Mouse (Mus musculus) adrenal gland, adult 18-20 months (tissue): ENCODE measurements at regions not wholly inside any gene's neighbourhood (a gene's known extent, or its start where the extent isn't known, plus 50 kb on each side); places are given as distances from the start of the nearest gene placed in this dataset.

Source experiments
- DNase-seq, 2 experiments: peaks; one replicate each; pipeline ENCODE4 v3.0.0; 2021 to 2022; ENCODE audit warnings: low spot score in 2 of 2

DNA sequence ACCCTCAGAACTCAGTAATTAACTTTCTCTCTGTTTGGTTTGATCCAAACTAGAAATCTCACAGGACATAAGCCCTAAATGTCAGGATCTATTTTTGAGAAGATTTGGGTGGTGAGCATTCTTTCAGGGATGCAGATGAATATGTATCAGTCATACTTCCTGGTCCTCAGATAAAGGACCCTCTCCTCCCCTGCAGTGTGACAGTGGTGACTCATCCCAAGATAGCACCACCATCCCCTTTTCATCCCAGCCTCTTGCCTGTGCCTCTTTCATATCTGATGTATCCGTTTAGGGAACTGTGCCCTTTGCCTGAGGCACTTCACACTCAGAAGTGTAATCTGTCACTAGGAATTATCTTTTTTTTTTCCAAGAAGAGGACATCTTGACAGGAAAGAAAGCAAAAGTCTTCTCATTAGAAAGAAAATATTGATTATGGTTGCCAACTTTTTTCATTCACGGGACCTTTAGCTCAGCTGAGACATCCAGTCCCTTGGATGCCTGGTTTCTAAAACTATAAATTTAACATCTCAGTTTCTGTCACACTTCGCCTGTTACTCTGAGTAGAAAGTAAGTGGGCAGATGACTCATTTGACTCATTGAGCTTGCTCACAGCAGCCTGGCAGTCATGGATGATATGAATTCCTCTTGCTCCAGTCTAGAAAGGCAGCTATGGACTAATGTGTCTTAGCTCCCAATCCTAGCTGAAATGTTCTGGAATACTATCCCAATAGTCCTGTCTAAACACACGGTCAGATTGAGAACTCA, 284.1 kb upstream of the Mctp2 start:
- DNase-seq = no peak

DNA sequence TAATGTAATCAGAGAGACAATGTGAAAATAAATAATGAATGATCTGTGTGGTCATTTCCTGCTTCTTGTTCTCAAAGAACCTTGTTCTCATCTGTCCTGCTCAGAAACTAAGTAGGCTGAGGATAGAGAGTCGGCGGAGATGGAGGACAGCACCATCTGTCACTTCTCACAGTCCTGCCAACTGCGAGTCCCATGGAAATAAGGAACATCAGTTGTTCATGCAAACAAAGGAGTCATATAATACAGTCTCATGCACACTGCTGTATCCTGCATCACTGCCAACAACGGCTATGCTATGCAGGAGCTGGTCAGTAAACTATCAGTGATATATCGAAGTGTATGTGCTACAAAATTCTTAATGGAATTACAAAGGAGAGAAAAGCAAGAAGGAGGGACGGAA, 285.7 kb upstream of the Mctp2 start:
- no peak for DNase-seq

DNA sequence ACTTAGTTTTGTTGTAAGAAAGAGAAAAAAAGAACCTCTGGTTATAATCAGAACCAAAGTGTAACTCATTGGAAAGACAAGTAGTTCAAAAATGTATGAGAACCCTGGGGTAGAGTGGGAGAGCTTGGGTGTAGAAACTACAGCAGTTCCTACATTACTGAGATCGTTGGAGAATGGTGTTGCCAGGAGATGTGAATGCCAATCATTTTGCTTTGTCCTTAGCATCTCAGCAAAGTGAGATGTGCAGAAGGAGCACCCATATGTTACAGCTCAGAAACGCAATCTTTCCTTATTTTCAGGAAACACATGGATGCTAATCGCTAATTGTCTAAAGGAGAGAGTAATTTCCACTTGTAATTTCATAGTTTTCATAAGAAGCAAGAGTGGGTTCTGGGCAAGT, 286.2 kb upstream of the Mctp2 start:
- DNase-seq = no peak

DNA sequence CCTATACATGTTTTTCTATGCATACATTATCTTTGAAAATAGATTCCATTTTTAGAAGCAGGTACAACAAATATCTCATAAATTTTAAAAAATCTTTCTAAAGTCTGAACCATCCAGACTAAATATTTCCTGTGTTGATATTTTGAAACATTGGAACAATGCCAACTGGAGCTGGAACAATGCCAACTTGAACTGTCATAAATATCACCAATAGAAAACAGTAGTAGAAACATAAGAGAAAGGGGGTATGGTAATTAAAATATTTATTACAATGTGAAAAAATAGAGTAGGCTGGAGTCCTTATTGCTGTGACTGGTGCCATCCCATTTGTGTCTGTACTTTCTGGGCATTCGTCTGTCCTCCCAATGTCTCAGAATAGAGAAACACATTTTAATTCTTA, 286.9 kb upstream of the Mctp2 start:
- no peak for DNase-seq

DNA sequence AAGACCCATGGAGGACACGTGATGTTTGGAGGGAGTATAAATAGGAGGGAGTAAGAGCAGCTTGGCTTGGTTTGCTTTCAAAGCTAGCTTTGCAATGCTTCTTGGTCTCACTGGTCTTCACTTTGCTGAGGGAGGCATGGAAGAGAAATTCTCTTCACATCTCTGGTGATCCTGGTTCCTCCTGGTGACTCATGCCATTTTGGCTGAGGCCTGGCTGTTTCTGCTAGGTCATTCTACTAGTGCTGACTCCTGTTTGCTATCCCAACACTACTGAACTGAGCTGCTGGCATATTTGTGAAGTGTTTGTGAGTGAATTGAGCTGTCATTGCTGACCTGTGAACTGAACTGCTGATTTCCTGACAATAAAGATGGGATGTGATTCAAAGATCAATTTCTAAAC, 288.3 kb upstream of the Mctp2 start:
- DNase-seq = no peak

DNA sequence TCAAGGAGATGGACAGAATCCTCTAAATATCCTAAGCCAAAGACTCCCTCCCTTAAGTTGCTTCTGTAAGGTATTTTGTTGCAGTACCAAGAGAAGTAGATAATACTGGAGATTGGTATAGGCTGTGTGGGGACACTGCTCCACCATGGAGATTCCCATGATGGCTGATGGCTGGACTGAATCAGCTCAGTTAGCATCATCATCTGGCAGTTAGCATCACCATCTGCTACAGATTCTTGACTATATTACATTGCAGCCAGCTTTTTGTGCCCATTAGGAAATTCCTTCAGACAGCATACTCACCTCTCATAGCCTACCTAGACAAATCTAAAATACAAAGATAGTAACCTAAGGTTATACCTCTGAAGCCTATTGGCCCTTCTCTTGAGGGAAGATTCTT, 290.6 kb upstream of the Mctp2 start:
- no peak for DNase-seq

DNA sequence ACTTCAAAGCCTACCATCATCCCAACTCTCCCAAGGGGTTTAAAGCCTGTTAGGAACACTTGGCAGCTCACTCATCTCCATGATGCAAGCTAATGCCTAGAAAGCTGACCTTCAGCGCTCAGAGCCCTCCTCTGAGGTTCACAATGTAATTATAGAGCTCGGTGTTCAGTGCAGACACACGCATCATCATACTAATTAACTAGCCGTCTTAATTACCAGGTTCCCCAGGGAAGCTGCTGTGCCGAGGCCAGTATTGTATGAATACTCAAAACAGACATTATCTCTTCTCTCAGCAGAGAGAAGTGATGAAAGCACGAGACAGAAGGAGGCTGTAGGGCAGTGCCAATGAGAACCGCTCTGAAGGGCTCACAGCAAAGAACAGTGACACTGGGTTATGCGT, 295.5 kb upstream of the Mctp2 start:
- no peak for DNase-seq

DNA sequence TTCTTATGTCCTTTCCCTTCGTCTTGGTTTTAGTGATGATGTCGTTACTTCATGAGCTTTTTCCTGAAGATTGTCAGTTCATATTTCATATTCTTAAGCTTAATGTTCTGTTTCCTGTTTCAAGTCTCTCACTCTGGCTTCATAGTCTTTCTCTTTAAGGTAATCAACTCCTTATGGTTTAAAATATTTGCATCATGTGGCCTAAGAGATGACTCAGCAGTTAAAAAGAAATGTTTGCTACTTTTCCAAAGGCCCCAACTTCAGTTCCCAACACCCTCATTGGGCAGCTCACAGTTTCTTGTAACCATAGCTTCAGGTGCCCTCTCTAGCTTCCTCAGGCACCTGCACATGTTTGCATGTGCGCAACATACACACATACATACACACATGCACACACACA, 303.4 kb upstream of the Mctp2 start:
- no peak for DNase-seq

DNA sequence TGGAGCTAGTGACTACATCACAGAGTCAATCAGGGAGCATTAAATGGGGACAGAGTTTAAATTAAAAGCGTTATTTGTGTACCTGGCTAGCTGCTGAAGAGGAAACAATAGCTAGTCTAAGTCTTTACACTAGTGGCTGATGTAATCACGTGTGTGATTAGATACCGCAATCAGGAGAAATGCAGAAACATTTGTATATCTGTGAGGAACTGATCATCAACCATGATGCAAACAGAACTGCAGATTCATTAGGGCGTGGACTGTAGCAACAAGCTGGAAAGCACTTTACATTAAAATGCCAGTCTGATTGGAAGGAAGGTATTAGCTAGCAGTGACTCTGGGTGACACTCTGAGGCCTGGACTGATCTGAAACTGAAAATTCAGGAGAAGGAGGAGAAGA, 308.8 kb upstream of the Mctp2 start:
- DNase-seq = no peak

DNA sequence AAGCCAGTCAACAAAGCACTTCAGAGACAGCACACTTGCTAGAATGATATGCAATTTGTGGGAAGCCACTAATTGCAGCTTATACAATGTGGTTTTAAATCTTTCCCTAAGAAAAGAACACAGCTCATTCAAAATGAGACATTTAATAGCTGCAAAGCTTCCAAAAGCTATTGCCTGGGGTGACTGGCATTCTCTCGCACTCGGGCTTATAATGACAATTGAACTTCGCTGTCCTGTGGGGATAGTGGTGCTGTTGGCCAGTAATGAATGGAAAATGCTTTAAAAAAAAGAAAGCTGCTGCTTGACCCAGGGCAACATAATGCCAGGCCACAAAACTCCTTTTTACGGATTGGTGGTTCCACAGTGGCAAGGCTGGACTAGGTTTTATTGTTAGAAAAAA, 321.0 kb upstream of the Mctp2 start:
- no peak for DNase-seq

DNA sequence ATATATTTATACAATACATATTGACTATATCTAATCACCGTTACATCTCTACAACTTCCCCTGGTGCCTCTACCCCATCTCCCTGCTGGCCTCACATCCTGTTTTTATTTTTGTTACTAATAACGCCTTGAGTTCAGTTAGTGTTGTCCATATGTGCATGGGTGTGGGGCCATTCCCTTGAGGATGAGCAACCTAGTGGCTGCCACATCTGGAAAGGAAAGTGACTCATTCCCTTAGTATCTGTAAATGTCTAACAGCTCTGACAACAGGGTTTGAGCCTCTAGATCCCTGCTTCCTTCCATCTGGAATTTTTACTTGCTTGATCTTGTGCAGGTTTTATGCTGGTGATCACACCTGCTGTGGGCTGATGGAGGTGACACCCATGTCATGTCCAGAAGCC, 333.2 kb upstream of the Mctp2 start:
- no peak for DNase-seq

DNA sequence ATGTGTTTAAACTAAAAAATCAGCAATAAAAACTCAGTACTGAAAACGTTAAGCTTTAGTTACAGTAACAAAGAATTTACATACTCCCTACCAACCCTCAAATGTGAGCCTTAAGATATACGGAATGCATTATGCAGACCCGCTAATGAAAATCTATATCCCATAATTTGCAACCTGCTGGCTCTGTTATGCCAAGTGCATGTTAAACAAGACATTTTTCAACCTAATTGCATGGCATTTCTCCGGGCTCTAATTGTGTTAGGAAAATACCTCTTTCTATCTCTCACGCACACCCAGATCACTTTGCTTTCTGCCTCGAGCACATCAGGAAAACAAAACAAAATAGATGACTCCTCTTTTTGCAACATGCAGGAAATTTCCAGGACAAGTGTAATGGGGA, 368.6 kb upstream of the Mctp2 start:
- DNase-seq = no peak

DNA sequence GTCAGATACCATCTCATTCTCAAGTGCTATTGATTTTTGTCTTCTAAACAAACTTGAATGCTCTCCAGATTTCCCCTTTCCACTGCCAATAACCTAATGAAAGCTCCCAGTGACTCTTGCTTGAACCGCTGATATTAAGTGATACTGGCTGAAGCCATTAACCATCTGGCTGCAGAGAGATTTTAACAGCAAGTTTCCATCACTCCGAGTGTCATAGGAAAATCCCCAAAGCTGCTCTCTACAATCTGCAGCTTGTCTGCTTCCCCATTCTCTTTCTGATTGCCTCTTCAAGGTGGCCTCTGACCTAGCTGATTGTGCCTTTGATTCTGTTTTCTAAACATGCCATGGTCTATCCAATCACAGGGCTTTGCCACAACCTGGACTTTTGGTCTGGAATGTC, 379.4 kb upstream of the Mctp2 start:
- DNase-seq = no peak

DNA sequence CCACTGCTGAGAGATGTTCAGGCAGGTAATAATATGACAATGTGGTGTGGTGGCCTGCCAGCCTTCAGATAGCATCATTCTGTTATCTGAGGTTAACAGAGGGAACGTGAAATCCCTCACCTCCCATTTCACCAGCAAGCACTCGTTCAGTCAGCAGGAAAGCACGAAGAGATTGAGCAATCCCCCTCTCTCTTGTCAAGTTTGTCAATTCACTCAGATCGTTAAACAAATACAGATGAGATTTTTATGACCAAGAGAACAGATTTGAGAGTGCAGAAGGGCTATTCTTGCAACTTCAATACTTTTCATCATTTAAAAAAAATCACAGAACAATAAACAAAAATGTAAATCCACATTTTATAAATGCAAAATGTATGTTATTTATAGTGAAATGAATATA, 380.9 kb upstream of the Mctp2 start:
- no peak for DNase-seq

DNA sequence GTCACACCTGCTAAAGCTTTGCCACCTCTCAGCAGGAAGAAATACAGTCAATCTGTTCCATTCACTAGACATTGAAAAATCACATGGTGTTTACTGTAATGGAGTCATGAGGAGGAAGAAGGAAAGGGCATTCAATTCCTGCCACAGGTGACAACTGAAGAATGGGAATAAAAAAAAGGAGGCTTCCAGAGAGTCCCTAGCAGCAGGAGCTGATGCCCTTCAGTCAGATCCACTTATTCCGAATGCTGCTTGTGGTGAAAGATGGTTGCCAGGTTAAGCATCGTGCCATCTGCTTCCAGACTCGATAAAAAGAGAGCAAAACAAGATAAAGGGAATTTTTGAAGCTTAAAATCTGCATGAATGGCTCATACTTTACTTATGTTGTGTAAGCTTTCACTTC, 385.0 kb upstream of the Mctp2 start:
- no peak for DNase-seq

DNA sequence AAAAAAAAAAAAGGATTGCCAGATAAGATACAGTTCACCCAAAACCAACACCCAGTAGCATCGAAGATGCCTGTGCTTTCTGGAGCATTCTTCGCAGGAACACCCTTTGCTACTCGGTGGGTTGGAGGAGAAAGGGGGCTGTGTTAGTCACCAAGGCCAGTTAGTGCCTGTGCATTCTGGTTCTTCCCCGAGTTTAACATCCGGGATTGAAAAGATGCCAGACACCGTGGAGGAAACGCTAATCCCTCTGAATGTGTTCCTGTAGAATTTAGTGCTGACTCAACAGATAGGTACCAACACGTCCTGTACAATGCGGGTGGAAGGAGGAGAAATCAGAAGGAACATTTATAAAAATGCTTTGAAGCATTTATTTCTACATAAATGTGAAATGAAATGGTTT, 385.5 kb upstream of the Mctp2 start:
- no peak for DNase-seq

DNA sequence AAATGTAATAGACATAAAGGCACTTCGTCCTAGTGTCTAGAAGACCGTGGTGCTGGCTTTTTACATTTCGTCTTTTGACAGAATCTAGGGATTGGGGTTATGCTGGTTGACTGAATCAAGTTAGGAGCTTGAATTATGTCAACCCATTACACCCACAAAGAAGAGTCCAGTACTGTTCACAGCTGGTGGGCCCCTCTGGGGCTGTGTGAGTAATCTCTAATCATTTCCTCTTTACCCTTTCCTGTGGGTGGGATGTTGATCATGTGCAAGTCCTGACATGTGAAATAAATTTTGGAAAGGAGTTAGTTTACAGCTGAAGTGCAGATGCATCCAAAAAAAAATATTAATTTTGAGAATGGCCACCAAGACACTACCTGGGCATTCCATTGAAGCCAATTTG, 390.3 kb upstream of the Mctp2 start:
- DNase-seq = no peak

DNA sequence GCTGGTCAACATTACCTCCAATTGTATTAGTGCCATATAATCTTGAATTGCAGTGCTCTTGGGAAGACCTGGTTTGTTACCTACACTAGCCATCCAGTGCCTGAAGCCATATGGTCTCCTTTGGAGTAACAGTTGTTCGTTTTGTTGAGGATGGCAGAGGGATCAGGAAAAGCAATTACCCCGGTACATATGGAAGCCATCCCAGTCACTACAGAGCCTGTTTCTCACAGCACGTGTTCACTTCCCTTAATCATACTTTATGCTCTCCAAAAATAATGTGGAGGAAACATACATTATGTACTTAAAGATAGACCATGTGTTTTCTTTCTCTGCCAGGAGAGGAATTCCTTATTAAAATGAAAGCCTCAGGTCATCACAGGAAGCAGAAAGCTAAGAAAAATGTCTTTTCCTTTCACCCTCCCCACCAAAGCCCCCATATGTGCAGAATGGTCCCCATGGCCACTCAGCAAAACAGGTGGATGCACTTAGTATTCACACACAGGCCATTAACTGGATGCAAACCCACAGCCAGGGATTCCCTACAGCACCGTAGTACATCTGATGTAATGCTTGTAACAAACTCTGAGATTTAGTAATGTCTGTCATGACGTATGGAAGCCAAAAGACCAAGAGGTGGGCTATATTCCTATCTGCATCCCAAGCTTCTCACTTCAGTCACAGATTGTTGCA, 397.4 kb upstream of the Mctp2 start:
- DNase-seq = no peak

DNA sequence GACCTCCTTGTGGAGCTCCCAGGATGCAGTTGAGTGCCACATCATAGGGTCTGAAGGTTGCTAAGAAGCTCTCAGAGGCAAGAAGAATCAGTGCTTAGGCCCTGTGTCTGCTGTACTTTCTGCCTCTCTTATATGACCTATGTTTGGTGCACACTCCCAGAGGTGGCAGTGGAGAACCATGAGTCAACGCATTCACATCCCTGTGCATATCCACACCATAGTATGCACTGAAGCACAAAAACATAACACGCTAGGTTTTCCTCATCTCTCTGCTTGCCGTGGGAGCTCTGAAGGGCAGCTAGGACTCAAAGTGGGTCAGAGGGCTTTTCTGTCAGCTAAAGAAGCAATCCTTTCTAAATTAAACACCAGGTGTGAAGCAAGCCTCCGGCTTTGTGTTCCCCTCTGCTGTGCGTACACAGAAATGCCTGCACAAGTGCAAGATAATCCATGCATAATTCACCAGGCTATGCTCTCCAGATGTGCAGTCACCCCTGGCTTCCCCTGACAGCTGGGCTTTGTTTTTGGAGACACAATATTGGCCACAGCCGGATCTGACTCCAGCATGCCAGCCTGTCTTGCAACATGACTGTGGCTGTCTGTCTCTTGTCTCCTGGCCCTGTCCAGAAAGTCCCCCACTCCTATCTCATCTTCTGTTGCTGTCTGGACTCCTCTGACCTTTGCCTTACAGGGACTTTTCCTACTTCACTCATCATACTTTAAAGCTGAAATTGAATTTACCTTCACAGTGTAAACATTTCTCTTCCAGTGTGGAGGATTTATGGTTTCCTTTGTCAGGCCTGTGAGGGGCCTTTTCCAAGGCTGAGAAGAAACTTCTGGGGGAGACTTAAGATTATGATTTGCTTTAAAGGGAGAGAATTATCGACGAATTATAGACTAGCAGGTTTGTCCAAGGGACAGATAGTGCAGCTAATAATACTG, 405.1 kb upstream of the Mctp2 start:
- no peak for DNase-seq

DNA sequence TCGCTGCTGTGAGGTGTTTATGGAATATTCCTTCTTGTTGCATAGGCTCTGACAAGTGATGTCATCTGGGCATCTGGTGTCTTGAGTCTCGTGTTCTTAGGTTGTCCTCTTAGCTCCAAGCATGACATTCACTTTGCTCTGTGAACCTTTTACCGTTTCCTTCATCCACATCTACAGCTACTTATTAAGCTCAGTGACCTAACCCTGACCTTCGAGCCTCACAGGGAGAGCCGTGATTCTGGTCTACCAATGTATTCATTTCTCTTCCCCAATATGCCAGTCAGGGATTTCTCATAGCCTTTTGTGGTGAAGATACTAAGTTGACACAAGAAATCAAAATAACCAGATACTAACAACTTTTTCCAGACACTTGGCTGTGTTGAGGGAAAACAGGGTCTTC, 409.0 kb upstream of the Mctp2 start:
- DNase-seq = no peak

DNA sequence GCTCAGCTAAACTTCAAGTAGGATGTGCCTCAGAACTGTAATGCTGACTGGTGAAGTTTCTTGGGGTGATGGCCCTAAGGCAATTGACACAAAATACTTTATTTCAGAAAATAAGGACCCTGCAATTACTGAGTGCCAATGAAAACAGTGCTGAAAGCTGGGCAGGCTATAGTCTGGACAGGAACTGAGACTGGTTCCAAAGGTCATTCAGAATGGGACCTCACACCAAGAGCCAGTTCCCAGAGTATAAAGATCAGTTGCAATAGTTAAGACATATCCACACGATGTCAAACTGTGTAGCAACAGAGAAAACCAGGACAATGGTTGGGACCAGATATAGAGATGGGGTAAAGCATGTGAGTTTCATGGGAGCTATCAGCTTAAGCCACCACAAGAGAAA, 409.6 kb upstream of the Mctp2 start:
- no peak for DNase-seq

DNA sequence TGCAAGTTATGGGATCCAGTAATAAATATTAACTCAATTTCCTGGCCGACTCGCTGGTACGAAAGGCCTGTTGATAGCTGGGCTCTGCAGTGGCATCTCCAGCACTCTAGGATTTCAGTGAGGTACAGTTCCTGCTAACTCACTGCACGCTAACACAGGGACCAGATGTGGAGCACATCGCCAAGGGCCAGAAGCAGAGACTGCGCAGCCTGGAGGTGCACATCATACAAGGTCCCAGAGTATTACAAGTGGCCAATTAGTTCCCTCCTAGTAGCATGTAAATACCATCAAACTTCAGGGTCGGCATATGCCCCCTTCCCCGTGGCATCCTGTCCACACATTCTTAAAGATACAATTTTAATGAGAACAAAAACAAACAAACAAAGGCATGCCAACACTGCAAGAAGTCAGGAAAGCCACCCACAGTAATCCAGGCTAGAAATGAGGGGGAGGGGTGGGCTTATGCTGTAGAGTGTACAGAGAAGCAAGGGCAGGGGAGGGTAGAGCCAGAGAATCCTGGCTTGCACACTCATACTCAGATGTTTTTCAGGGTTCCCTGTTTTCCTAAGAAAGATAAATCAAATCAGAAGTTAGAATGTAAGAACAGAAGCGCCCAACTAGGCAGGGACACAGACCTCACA, 419.9 kb upstream of the Mctp2 start:
- no peak for DNase-seq
